Mouse (Mus musculus): ENCODE results near the gene Gm20388. TPM values are rescaled to one million over a fixed set of nuclear protein-coding genes. Genes with fewer than 3 reads are reported as not detected.

Gm20388 gene
- total and polyA plus RNA-seq, 2 experiments from 2014 or later, result 17.3 TPM; not detected in 1

DNA sequence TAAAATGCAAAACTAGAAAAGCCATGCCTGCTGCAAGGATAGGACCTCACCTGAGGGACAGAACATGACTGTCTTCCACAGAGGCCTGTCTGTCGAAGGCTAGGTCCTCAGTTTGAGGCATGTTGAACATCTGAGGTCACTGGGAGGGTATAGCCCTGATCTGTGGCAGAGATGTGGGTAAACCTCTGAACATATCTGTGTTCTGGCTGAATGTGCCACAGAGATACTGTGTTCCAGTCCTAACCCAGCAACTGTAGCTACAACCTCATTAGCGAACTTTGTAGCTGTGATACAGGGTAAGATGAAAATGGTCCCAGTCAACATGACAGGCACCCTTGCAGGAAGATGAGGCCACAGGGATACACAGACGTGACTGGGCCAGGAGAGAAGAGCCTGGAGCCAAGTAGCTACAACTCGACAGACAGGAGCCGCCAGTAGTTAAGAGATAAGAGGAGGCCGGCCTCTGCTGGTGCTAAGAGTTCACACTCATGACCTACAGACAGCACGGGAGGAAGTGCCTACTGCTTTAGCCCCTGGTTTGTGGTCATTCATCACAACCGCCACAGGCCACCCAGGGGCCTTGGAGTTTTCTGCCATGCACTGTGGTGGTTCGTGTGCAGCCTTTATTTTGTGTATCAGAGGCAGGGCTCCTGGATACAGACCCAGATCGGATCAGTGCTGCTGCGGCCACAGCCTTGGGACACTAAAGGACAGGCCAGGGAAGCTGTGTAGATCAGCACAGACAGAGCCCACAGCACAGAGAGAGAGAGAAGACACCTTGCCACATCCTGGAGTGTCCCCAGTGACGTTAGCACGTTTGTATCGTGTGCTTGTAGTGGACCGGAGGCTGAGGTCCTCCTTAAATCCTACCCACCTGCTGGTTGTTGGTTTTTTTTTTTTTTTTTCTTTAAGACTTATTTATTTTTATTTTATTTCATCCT is 2439.0 kb downstream of the Gm20388 start:
- no peak overlapping the region for H3K4me3 ChIP-seq (ENCODE audit: low read depth, low read length)
- no peak overlapping the region for H3K4me2 ChIP-seq (ENCODE audit: low read depth, low read length)
- H3K27ac ChIP-seq (ENCODE audit: low read depth), result no peak overlapping the region
- DNase-seq (ENCODE audit: low spot score), result peak; percentile 41
- no peak overlapping the region for H3K9ac ChIP-seq (replicated peaks; ENCODE audit: low read depth, low read length)
- no peaks in the 10 kb centered on the region for H3K9me3 ChIP-seq (replicated peaks; ENCODE audit: control insufficient read depth, low read length)
- no peak for TF ChIP-seq EP300 (IDR thresholded peaks at IDR 0.05; ENCODE audit: low read depth)
- TF ChIP-seq CTCF (IDR thresholded peaks at IDR 0.05; ENCODE audit: low read depth), result no peak
- ATAC-seq (ENCODE audit: insufficient read depth, low read depth), result no peak
- H3K4me1 ChIP-seq (ENCODE audit: control insufficient read depth, insufficient read depth), result peaks cover 18% of the 10 kb centered on the region
- H3K36me3 ChIP-seq (replicated peaks; ENCODE audit: control insufficient read depth, insufficient read depth, low read length), result no peaks in the 10 kb centered on the region
- H3K27me3 ChIP-seq (ENCODE audit: control insufficient read depth, insufficient read depth, low read length), result no peaks in the 10 kb centered on the region
- 31% methylated on average over 15 of the region's 15 CpGs for WGBS

DNA sequence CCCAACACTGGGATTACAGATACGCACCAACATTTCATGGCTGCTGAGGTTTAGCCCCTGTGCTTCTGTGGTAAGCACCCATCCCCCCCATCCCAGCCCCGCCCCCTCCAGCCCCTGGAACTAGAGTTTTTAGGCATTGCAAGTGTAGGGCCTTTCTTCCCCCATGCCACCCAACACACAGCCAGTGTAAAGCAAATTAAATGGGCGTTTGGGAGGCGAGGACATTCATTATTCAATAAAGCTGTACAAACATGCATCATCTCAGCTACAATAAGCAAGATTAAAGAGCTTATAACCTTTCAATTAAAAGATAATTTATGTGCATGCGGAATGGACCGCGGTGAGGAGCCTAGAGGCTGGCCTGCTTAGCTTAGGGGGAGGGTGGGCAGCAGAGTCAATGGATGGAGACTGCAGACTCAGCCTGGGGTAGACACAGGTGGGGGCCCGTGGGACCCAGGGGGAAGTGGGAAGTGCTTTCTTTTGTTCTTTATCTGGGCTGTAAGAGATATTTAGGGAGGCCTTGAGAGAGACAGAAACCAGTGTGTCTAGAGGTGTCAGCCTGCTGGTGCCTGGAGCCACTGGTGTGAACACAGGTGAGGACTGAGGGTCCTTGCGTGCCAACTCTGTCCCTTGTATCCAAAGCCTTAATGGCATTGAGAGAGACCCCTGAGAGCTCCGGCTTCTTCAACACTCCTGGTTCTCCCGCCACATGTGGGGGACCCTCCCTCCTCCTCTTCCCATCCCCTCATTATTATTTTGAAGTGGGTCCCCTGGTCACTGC is 2439.9 kb downstream of the Gm20388 start:
- Histone ChIP-seq H3K4me1 (ENCODE audit: control insufficient read depth, insufficient read depth) (peaks cover 16% of the 10 kb centered on the region; the same call in 1 of the 2 replicates), H3K27ac (ENCODE audit: low read depth) (no peak overlapping the region), H3K27me3 (ENCODE audit: control insufficient read depth, insufficient read depth, low read length) (no peaks in the 10 kb centered on the region), H3K4me3 (ENCODE audit: low read depth, low read length) (no peak overlapping the region), H3K36me3 (replicated peaks; ENCODE audit: control insufficient read depth, insufficient read depth, low read length) (no peaks in the 10 kb centered on the region), H3K9ac (replicated peaks; ENCODE audit: low read depth, low read length) (no peak overlapping the region), H3K4me2 (ENCODE audit: low read depth, low read length) (no peak overlapping the region), H3K9me3 (replicated peaks; ENCODE audit: control insufficient read depth, low read length) (no peaks in the 10 kb centered on the region)
- 58% methylated on average over 11 of the region's 11 CpGs for WGBS
- TF ChIP-seq CTCF (IDR thresholded peaks at IDR 0.05; ENCODE audit: low read depth) (no peak), EP300 (IDR thresholded peaks at IDR 0.05; ENCODE audit: low read depth) (no peak)
- ATAC-seq (ENCODE audit: insufficient read depth, low read depth) (no peak), DNase-seq (ENCODE audit: low spot score) (no peak)

DNA sequence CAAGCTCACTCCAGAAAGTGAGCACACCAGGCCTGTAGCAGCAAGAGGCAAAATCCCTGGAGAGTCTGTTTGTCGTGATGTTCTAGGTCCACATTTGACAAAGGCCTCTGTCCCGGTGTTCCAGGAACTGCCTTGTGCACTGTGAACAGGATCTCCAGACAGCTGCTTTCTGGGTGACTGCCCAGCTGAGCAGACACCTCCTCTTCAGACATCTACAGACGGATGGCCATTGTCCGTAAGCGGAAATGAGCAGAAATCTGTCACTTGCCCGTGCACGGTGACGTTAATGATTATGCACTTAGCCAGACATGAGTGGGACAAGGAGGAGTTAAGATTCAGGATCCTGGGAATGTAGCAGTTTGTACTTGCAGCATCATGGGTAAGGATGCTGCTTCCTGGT is 2443.5 kb downstream of the Gm20388 start:
- WGBS, result 72% methylated on average over 8 of the region's 8 CpGs

DNA sequence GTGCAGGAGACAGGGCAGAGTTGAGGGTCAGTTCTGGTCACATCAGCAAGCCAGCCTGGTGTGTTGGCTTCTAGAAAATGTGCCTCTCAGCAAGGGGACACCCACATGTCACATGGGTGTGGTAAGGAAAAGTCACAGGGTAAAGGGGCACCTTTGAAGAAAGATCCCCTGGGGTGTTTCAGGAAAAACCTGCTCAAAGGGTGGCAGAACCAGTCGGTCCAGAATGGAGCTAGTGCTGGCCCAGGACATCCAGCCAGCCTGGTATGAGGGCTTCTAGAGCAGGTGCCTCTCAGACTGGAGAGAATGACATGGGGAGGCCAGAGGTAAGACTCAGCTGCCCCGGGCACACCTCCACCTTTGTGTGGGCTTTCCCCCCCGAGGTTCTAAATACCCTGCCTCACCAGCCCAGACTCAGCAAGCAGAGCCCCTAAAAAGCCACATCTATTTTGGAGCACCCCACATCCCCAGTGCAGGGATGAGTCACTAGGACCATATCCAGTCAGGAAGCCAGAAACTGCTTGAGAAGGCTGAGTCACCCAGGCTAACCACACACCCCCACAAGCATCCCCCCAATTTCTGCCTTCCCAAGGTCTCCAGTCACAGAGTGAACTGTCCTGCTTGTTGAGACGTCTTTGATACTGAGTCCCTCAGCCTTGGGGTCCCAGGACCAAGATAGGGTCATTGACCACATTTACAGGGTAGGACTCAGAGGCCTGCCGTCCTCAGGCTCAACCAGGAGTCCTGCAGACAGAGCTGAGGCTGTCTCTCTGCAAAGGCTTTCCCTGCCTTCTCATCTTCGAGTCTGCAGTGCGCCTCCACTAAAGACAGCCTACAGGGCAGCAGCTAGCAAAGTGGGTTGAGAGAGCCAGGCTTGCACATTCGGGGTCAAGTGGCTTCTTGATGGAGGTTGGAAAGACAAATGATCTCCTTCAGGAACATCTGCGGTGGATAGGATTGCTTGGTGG is 2445.3 kb downstream of the Gm20388 start:
- Histone ChIP-seq H3K4me2 (ENCODE audit: low read depth, low read length) (no peak overlapping the region), H3K27ac (ENCODE audit: low read depth) (no peak overlapping the region), H3K27me3 (ENCODE audit: control insufficient read depth, insufficient read depth, low read length) (no peaks in the 10 kb centered on the region), H3K36me3 (replicated peaks; ENCODE audit: control insufficient read depth, insufficient read depth, low read length) (no peaks in the 10 kb centered on the region), H3K4me3 (ENCODE audit: low read depth, low read length) (no peak overlapping the region), H3K4me1 (ENCODE audit: control insufficient read depth, insufficient read depth) (no peaks in the 10 kb centered on the region), H3K9me3 (replicated peaks; ENCODE audit: control insufficient read depth, low read length) (no peaks in the 10 kb centered on the region), H3K9ac (replicated peaks; ENCODE audit: low read depth, low read length) (no peak overlapping the region)
- DNase-seq (ENCODE audit: low spot score) (no peak), ATAC-seq (ENCODE audit: insufficient read depth, low read depth) (no peak)
- WGBS, result 68% methylated on average over 9 of the region's 9 CpGs
- no peak for TF ChIP-seq CTCF (IDR thresholded peaks at IDR 0.05; ENCODE audit: low read depth)

More for the DNA sequence above, 2443.5 kb downstream of the Gm20388 start:
- Histone ChIP-seq H3K9ac (replicated peaks; ENCODE audit: low read depth, low read length) (no peak overlapping the region), H3K27ac (ENCODE audit: low read depth) (no peak overlapping the region), H3K4me2 (ENCODE audit: low read depth, low read length) (no peak overlapping the region), H3K4me1 (ENCODE audit: control insufficient read depth, insufficient read depth) (peaks cover 9% of the 10 kb centered on the region; the same call in 1 of the 2 replicates), H3K4me3 (ENCODE audit: low read depth, low read length) (no peak overlapping the region), H3K27me3 (ENCODE audit: control insufficient read depth, insufficient read depth, low read length) (no peaks in the 10 kb centered on the region), H3K9me3 (replicated peaks; ENCODE audit: control insufficient read depth, low read length) (no peaks in the 10 kb centered on the region), H3K36me3 (replicated peaks; ENCODE audit: control insufficient read depth, insufficient read depth, low read length) (no peaks in the 10 kb centered on the region)
- TF ChIP-seq EP300 (IDR thresholded peaks at IDR 0.05; ENCODE audit: low read depth), result no peak
- TF ChIP-seq CTCF (IDR thresholded peaks at IDR 0.05; ENCODE audit: low read depth), result no peak
- peak; percentile 28 for DNase-seq (ENCODE audit: low spot score)
- ATAC-seq (ENCODE audit: insufficient read depth, low read depth), result no peak

DNA sequence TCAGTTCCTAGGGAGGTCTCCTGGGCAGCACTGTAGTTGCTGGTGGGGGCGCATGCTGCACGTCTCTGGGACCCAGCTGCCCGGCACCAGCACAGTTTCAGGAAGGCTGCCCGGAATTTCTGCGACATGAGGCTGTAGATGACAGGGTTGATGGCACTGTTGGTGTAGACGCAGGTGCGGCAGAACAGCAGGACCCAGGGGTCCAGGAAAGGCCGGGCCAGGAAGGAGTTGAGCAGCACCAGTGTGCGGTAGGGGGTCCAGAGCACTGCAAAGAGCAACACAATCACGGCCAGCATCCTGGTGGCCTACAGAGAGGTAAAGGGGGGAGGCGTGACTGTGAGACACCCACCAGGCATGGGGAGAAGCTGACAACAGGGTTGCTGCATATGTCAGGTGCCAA is 2446.6 kb downstream of the Gm20388 start:
- H3K36me3 ChIP-seq (replicated peaks; ENCODE audit: control insufficient read depth, insufficient read depth, low read length), result no peaks in the 10 kb centered on the region
- WGBS, result 64% methylated on average over 11 of the region's 11 CpGs
- H3K9ac ChIP-seq (replicated peaks; ENCODE audit: low read depth, low read length), result no peak overlapping the region
- no peak for TF ChIP-seq EP300 (IDR thresholded peaks at IDR 0.05; ENCODE audit: low read depth)
- no peak for TF ChIP-seq CTCF (IDR thresholded peaks at IDR 0.05; ENCODE audit: low read depth)
- H3K4me1 ChIP-seq (ENCODE audit: control insufficient read depth, insufficient read depth), result no peaks in the 10 kb centered on the region
- no peak overlapping the region for H3K4me2 ChIP-seq (ENCODE audit: low read depth, low read length)
- no peak for ATAC-seq (ENCODE audit: insufficient read depth, low read depth)
- DNase-seq (ENCODE audit: low spot score), result no peak
- no peak overlapping the region for H3K27ac ChIP-seq (ENCODE audit: low read depth)
- H3K4me3 ChIP-seq (ENCODE audit: low read depth, low read length), result no peak overlapping the region
- no peaks in the 10 kb centered on the region for H3K27me3 ChIP-seq (ENCODE audit: control insufficient read depth, insufficient read depth, low read length)
- no peaks in the 10 kb centered on the region for H3K9me3 ChIP-seq (replicated peaks; ENCODE audit: control insufficient read depth, low read length)
